Mouse (Mus musculus): ENCODE measurements around the gene Lpcat2. TPM values are rescaled to one million over a fixed set of nuclear protein-coding genes. Genes with fewer than 3 reads are reported as not detected.
"Not testable (repeated sequence)": the region's sequence is repeated elsewhere in the genome, so short reads cannot be mapped to it uniquely, and the experiment has no call there.

Gene Lpcat2
- polyA plus RNA-seq, 2 experiments: 10.6 to 14.7 TPM

GRCm38 (mm10) chr8:92870281-92870680 is 15.1 kb downstream of the Lpcat2 start:
- H3K27ac ChIP-seq (replicated peaks; ENCODE audit: low read depth, low read length): no peak overlapping the region
- ATAC-seq (ENCODE audit: low FRiP score, low read depth): peak; percentile 74; the same call in 1 of the 2 replicates
- H3K36me3 ChIP-seq (ENCODE audit: control insufficient read depth, insufficient read depth, low read length): no peaks in the 10 kb centered on the region
- H3K4me1 ChIP-seq (ENCODE audit: control insufficient read depth, insufficient read depth, low read length): peaks cover 19% of the 10 kb centered on the region
- H3K4me3 ChIP-seq (replicated peaks; ENCODE audit: low read length): no peak overlapping the region
- WGBS: 10% methylated on average over 7 of the region's 7 CpGs
- H3K9ac ChIP-seq (ENCODE audit: low read depth, low read length, severe bottlenecking): no peak overlapping the region
- DNase-seq (ENCODE audit: low spot score): peak; percentile 75
- H3K9me3 ChIP-seq (ENCODE audit: control insufficient read depth, low read length): no peaks in the 10 kb centered on the region
- TF ChIP-seq POLR2A (IDR thresholded peaks at IDR 0.05; ENCODE audit: borderline replicate concordance, extremely low read depth, insufficient read depth, insufficient read length): no peak
- H3K4me2 ChIP-seq (replicated peaks; ENCODE audit: low read depth, low read length, severe bottlenecking): no peak overlapping the region
- H3K27me3 ChIP-seq (ENCODE audit: control insufficient read depth, insufficient read depth, low read length): peaks cover 11% of the 10 kb centered on the region; the same call in 1 of the 2 replicates

- Histone ChIP-seq H3K27ac (replicated peaks; ENCODE audit: low read depth, low read length) (no peak overlapping the region), H3K36me3 (ENCODE audit: control insufficient read depth, insufficient read depth, low read length) (no peaks in the 10 kb centered on the region), H3K4me1 (ENCODE audit: control insufficient read depth, insufficient read depth, low read length) (peaks cover 11% of the 10 kb centered on the region), H3K4me3 (replicated peaks; ENCODE audit: low read length) (no peak overlapping the region), H3K4me2 (replicated peaks; ENCODE audit: low read depth, low read length, severe bottlenecking) (no peak overlapping the region), H3K27me3 (ENCODE audit: control insufficient read depth, insufficient read depth, low read length) (peaks cover 11% of the 10 kb centered on the region; the same call in 1 of the 2 replicates), H3K9me3 (ENCODE audit: control insufficient read depth, low read length) (no peaks in the 10 kb centered on the region), H3K9ac (ENCODE audit: low read depth, low read length, severe bottlenecking) (no peak overlapping the region)
- no peak for TF ChIP-seq POLR2A (IDR thresholded peaks at IDR 0.05; ENCODE audit: borderline replicate concordance, extremely low read depth, insufficient read depth, insufficient read length)
- no peak for DNase-seq (ENCODE audit: low spot score)
- 45% methylated on average over 10 of the region's 10 CpGs for WGBS
- ATAC-seq (ENCODE audit: low FRiP score, low read depth): no peak
Observed at GRCm38 (mm10) chr8:92872063-92872759, 17.1 kb downstream of the Lpcat2 start.

- no peaks in the 10 kb centered on the region for H3K4me1 ChIP-seq (ENCODE audit: control insufficient read depth, insufficient read depth, low read length)
- H3K36me3 ChIP-seq (ENCODE audit: control insufficient read depth, insufficient read depth, low read length): no peaks in the 10 kb centered on the region
- DNase-seq (ENCODE audit: low spot score): no peak
- no peak for TF ChIP-seq POLR2A (IDR thresholded peaks at IDR 0.05; ENCODE audit: borderline replicate concordance, extremely low read depth, insufficient read depth, insufficient read length)
- H3K9me3 ChIP-seq (ENCODE audit: control insufficient read depth, low read length): no peaks in the 10 kb centered on the region
- H3K27ac ChIP-seq (replicated peaks; ENCODE audit: low read depth, low read length): no peak overlapping the region
- no peak for ATAC-seq (ENCODE audit: low FRiP score, low read depth)
- 75% methylated on average over 10 of the region's 10 CpGs for WGBS
- H3K4me3 ChIP-seq (replicated peaks; ENCODE audit: low read length): no peak overlapping the region
- H3K4me2 ChIP-seq (replicated peaks; ENCODE audit: low read depth, low read length, severe bottlenecking): no peak overlapping the region
- H3K9ac ChIP-seq (ENCODE audit: low read depth, low read length, severe bottlenecking): no peak overlapping the region
- H3K27me3 ChIP-seq (ENCODE audit: control insufficient read depth, insufficient read depth, low read length): no peaks in the 10 kb centered on the region
Observed at GRCm38 (mm10) chr8:92875795-92876194, 20.7 kb downstream of the Lpcat2 start.

- ATAC-seq (ENCODE audit: low FRiP score, low read depth): no peak
Observed at GRCm38 (mm10) chr8:92881247-92881646, 26.1 kb downstream of the Lpcat2 start.

DNA sequence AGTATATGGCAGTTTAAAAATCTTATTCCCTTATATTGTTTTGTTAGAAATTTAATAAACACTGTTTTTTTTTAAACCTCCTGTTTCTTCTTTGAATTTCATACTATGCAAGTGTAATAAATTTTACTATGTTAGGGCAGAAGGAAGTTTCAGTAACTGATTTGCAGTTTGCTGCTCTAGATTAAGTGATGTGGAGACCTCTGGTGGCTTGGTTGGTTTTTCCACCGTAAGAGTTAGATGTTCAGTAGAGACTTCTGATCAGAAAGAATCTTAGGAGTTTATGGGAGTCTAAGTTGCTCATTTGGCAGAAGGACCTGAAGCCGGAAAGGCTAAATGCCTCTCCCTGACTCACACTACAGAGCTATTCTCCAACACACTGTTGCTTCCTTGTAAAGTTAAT is 28.6 kb downstream of the Lpcat2 start:
- Histone ChIP-seq H3K9ac (ENCODE audit: low read depth, low read length, severe bottlenecking) (no peak overlapping the region), H3K27me3 (ENCODE audit: control insufficient read depth, insufficient read depth, low read length) (no peaks in the 10 kb centered on the region), H3K4me2 (replicated peaks; ENCODE audit: low read depth, low read length, severe bottlenecking) (no peak overlapping the region), H3K27ac (replicated peaks; ENCODE audit: low read depth, low read length) (no peak overlapping the region), H3K36me3 (ENCODE audit: control insufficient read depth, insufficient read depth, low read length) (no peaks in the 10 kb centered on the region), H3K4me1 (ENCODE audit: control insufficient read depth, insufficient read depth, low read length) (peaks cover 4% of the 10 kb centered on the region; the same call in 1 of the 2 replicates), H3K4me3 (replicated peaks; ENCODE audit: low read length) (no peak overlapping the region), H3K9me3 (ENCODE audit: control insufficient read depth, low read length) (no peaks in the 10 kb centered on the region)
- no peak for TF ChIP-seq POLR2A (IDR thresholded peaks at IDR 0.05; ENCODE audit: borderline replicate concordance, extremely low read depth, insufficient read depth, insufficient read length)
- DNase-seq (ENCODE audit: low spot score): peak; percentile 65
- no peak for ATAC-seq (ENCODE audit: low FRiP score, low read depth)
- WGBS: 32% methylated on average over 2 of the region's 2 CpGs

More at GRCm38 (mm10) chr8:92881247-92881646, 26.1 kb downstream of the Lpcat2 start:
- Histone ChIP-seq H3K9me3 (ENCODE audit: control insufficient read depth, low read length) (no peaks in the 10 kb centered on the region), H3K27me3 (ENCODE audit: control insufficient read depth, insufficient read depth, low read length) (no peaks in the 10 kb centered on the region), H3K36me3 (ENCODE audit: control insufficient read depth, insufficient read depth, low read length) (no peaks in the 10 kb centered on the region), H3K4me3 (replicated peaks; ENCODE audit: low read length) (no peak overlapping the region), H3K4me2 (replicated peaks; ENCODE audit: low read depth, low read length, severe bottlenecking) (no peak overlapping the region), H3K4me1 (ENCODE audit: control insufficient read depth, insufficient read depth, low read length) (peaks cover 4% of the 10 kb centered on the region; the same call in 1 of the 2 replicates), H3K27ac (replicated peaks; ENCODE audit: low read depth, low read length) (no peak overlapping the region), H3K9ac (ENCODE audit: low read depth, low read length, severe bottlenecking) (no peak overlapping the region)
- no peak for DNase-seq (ENCODE audit: low spot score)
- 49% methylated on average over 4 of the region's 4 CpGs for WGBS
- TF ChIP-seq POLR2A (IDR thresholded peaks at IDR 0.05; ENCODE audit: borderline replicate concordance, extremely low read depth, insufficient read depth, insufficient read length): no peak

DNA sequence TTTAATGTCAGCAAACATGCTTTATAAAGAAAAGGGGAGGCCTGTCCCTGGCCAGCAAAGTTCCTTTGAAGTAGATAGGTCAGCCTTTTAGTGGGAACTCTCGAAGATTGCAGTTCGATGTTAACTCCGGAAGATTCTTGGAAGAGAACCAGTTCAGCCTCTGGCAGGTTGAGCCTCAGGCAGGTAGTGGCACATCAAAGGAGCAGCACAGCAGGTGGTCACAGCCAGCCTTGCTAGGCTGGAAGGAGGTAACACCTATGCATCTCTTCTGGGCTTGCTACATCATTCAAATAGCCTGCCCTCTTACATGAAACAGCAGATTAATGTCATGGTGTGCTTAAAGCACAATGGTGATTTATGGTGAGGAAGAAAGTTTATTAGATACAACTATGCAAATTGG is 37.1 kb downstream of the Lpcat2 start:
- H3K4me2 ChIP-seq (replicated peaks; ENCODE audit: low read depth, low read length, severe bottlenecking); H3K27ac ChIP-seq (replicated peaks; ENCODE audit: low read depth, low read length); H3K9ac ChIP-seq (ENCODE audit: low read depth, low read length, severe bottlenecking); H3K4me3 ChIP-seq (replicated peaks; ENCODE audit: low read length); H3K4me1 ChIP-seq (ENCODE audit: control insufficient read depth, insufficient read depth, low read length); H3K27me3 ChIP-seq (ENCODE audit: control insufficient read depth, insufficient read depth, low read length); DNase-seq (ENCODE audit: low spot score); H3K9me3 ChIP-seq (ENCODE audit: control insufficient read depth, low read length); ATAC-seq (ENCODE audit: low FRiP score, low read depth): not testable (repeated sequence)
- WGBS: 50% methylated on average over 3 of the region's 3 CpGs
- peaks cover 13% of the 10 kb centered on the region for H3K36me3 ChIP-seq (ENCODE audit: control insufficient read depth, insufficient read depth, low read length)
